Mouse (Mus musculus): ENCODE data around the gene Ppp1r35.

The Ppp1r35 gene

DNA sequence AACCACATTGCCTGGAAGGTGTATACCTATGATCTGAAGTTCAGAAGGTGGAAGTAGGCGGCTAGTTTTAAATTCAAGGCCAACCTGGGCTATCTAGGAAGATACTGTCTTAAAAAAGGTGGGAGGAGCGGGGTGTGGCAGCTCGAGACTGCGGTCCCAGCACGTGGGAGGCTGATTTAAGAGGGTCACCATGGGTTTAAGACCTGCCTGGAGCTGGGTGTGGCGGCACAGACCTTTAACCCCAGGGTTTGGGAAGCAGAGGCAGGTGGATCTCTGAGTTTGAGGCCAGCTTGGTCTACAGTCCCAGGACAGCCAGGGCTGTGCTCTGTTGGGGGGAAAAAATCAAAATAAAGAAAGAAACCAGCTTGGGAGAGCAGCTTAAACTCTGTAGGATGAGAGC, 26.7 kb upstream of the Ppp1r35 start:
- no peak for DNase-seq

DNA sequence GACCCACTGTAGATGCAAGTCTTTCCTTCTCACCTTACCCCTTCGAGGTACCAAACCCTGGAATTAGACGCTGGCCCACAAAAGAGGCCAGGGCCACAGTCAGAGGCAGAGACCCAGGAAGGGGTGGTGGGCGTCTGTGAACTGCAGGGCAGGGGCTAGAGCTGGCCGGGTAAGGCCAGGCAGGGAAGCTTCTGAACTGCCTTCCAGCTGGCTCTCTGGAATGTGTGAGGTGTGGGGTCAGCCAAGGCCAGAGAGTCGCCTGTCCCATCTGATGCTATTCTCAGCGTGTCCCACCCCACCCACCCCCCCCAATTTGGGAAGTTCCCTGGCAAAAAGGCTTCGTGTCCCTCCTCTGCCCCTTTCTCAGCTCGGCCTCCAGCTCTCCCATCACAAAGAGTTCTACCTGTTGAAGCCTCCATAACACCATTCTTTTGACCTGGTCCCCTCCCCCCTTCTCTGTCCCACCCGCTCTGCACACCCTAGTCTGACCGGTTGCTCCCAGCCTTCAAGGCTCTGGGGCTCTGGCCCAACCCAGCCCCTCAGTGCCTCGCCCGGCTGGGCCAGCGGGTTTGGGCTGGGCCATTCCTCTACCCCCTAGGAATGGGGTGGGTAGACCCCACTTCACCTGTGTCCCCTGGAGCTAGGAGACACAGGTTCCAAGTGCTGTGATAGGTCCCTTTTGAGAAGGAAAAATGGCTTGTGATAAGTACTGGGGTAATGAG, 25.4 kb upstream of the Ppp1r35 start:
- DNase-seq = no peak

DNA sequence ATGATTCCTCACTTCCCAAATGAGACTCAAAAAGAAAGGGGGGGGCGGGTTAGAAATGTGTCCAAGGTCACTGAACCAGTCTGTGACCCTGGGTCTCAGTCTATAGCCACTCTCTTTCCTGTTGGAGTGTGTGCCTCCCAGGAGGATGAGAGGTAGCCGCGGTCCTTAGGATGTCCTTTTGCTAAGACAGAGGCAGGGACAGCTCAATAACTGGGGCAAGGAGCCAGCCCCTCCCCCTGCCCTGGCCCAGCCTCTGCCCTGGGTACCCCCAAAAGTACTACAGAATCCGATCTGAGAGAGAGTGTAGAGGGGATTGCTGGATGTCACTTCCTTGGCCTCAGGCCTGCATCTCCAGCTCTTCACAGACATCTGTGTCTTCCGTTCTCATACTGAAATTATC, 23.2 kb upstream of the Ppp1r35 start:
- no peak for DNase-seq

DNA sequence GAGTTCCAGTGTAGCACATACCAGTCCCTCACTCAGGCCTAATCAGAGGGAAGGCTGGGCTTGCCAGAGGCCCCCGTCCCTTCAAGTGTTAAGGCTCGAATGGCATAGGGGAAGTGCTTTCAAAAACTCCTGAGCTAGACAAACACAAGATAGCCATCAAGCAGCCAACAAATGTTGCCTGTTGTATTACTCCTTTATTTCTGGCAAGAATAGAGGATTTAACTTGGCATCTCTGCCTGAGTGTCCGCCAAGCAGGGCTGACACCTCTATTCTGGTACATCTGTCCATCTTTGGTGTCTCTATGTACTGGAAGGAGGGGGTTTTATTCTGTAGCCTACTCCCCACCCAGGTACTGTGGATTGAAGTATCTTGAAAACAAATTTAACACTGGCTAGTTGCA, 22.5 kb upstream of the Ppp1r35 start:
- no peak for DNase-seq

- DNase-seq = peak; percentile 88
Observed at GRCm38 (mm10) chr5:137756882-137757661, 21.6 kb upstream of the Ppp1r35 start.

- no peak for DNase-seq
Observed at GRCm38 (mm10) chr5:137757887-137758286, 20.8 kb upstream of the Ppp1r35 start.

DNA sequence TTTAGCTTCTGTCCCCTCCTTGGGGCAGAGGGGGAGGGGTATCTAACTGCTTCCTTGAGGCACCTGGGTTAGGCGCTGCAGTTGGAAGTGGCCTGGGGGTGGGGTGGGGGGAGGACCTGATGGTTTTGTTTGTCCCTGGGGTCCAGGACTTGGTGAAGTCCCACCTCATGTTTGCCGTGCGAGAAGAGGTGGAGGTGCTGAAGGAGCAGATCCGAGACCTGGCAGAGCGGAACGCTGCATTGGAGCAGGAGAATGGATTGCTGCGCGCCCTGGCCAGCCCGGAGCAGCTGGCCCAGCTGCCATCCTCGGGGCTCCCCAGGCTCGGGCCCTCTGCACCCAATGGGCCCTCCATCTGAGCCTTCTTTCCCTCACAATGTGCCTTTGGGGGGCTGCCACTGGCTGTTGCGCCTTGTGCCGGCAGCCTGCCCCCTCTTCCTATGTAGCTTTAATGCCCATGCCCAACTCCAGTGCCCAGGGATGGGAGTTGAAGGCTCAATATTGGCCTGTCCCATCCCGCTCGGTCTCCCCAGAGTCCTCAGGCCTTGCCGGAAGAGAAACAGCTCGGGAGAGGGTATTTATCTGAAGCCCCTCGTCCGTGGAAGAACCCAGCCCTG, 19.6 kb upstream of the Ppp1r35 start:
- DNase-seq = no peak

- DNase-seq = peak; percentile 86
Observed at GRCm38 (mm10) chr5:137759971-137760412, 18.7 kb upstream of the Ppp1r35 start.

GRCm38 (mm10) chr5:137764609-137765340, 13.9 kb upstream of the Ppp1r35 start:
- DNase-seq = no peak

DNA sequence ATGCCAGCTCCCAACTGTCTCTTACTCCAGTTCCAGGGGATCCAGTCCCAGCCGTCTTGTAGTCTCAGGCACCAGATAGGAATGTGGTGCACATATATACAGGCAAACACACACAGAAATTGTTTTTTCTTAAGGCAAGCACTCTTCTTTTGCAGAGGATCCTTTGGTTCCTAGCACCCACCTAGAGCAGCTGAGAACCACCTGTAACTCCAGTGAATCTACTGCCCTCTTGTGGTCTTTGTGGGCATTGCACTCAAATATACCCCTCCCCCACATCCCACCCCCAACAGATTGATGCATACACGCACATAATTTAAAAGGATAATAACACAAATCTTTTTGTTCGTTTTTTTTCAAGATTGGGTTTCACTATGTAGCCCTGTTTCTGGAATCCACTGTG, 12.4 kb upstream of the Ppp1r35 start:
- DNase-seq = no peak

DNA sequence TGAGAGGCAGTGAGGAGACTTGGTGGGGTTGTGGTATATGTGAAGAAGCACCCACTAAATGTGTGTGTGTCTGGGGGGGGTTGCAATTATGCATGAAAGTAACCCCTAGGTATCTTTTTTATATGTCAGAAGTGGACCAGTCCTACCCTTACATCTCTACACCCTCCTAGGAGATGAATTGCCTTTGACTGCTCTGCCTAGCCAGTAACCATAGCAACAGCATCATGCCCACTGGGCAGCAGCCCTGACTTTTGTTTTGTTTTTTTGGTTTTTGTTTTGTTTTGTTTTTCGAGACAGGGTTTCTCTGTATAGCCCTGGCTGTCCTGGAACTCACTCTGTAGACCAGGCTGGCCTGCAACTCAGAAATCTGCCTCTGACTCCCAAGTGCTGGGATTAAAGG, 10.2 kb upstream of the Ppp1r35 start:
- DNase-seq = no peak

GRCm38 (mm10) chr5:137770709-137771108, 7.9 kb upstream of the Ppp1r35 start:
- DNase-seq = peak; percentile 61

DNA sequence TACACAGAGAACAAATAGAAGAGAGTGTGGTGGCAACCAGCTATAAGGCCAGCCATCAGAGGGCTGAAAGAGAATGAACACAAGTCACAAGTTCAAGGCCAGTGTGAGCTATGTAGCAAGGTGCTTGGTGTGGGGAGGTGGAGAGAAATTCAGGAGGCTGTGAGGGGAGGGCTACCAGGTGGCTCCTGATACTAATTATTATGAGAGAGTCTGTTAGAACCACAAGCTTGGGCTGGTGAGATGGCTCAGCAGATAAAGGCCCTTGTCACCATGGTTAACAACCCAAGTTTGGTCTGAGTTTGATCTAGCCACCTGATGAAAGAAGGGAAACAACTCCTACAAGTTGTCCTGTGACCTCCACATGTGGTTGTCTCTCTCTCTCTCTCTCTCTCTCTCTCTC, 5.9 kb upstream of the Ppp1r35 start:
- no peak for DNase-seq

DNA sequence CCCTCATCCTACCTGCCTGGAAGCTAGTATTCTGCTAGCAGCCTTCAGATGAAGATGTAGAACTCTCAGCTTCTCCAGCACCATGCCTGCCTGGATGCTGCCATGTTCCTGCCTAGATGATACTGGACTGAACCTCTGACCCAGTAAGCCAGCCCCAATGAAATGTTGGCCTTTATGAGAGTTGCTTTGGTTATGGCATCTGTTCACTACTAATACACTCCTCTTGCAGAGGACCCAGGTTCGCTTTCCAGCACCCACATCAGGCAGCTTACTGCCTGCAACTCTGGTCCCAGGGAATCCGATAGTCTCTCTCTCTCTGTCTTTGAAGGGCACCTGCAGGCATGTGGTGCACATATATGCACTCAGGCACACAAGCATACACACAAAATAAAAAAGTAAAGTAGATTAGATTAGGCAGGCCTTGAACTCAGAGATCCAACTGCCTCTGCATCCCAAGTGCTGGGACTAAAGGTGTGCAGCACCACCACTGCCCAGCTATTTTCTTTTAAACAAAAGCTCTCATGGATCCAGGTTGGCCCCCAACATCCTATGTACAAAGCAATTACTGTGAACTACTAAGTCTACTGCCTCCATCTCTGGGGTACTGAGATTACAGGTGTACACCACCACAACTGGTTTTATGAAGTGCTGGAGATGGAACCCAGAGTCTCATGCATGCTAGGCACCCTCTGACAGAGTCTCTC, 2.9 kb upstream of the Ppp1r35 start:
- no peak for DNase-seq

- DNase-seq = peak; percentile 57
Observed at GRCm38 (mm10) chr5:137776408-137776918, 2.2 kb upstream of the Ppp1r35 start.

DNA sequence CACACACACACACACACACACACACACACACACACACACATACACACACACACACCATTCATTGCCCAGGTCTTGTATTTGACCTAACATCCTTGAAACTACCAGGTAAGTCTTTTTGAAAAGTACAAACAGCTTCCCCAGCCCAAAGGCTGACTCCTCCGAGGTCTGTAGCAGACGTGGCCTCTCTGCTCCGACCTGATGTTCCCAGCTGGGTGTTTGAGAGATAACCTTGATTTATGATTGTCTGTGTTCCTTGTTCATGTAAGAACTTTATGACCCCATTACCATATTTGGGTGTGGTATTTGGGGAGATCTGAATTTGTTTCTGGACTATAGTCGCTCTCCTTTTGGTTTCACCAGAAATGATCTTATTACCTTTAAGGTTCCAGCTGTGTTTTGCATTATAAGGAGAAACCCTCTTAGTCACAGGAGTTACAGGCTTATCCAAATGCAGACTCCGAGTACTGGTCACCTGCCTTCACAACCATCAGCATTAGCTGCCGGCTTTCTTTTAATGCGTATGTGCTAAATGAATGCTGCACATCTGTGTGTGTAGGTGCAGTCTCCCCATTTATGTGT, 1.3 kb upstream of the Ppp1r35 start:
- no peak for DNase-seq

- DNase-seq = peak; percentile 61
Observed at GRCm38 (mm10) chr5:137779053-137779933, 644 bp downstream of the Ppp1r35 start.

DNA sequence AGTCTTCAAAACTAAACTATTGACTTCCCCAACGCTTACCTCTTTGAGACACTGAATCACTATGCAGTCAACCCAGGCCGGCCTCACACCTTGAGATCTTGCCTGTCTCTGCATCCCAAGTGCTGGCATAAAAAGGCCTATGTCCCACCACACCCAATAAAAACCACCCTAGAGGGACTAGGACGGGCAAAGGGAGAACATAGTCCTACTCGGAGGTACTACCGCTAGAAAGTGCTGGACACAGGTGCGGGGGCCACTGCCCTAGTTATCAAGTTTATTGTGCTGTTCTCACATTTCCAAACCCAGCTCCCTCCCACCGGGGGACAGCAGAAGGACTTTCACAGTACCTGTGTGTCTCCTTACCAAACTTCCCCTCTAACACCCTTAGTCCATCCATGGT, 3.0 kb downstream of the Ppp1r35 start:
- no peak for DNase-seq

DNA sequence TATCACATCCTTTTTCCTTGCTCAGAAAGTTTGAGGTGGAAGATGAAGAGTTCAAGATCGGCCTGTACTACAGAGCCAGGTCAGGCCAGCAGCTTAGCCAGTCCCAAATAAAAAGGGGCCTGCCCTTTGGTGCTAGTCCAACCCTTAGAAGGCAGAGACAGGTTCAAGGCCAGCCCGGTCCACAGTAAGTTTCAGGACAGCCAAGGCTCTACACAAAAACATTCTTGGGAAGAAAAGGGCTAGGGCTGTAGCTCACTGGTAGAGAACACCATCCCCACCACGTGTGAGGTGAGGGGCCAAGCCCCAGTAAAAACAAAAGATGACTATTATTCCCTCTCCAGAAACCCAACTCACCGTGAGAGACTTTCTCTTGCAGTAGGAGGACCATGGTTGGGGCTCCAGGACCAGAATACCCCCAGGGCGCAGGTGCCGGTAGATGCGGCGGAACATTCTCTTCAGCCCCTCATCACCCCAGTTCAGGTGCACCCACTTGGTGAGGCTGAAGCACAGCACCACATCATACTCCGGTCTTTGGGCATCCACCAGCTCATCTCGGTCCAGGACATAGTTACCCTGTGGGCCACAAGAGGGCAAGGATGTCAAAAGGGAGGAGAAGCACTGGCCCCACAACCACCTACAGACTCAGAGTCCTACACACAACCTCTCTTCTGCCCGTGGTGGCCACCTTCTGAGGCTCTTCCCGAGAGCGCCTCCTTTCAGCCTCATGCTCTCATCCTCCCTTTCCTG, 4.3 kb downstream of the Ppp1r35 start:
- no peak for DNase-seq

GRCm38 (mm10) chr5:137783901-137784540, 5.4 kb downstream of the Ppp1r35 start:
- DNase-seq = no peak

Measured in thymus, postnatal 14 days (tissue).